Mouse (Mus musculus) megakaryocyte, embryonic 14.5 days (primary cell): ENCODE measurements at regions not wholly inside any gene's neighbourhood (a gene's known extent, or its start where the extent isn't known, plus 50 kb on each side); places are given as distances from the start of the nearest gene placed in this dataset.

Experiments
- FLI1 ChIP-seq: IDR thresholded peaks from 2 replicates; pipeline ENCODE4 v1.6.1; 2012; ENCODE audit warnings: low read length, inconsistent platforms, mixed read lengths
- GATA1 ChIP-seq: IDR thresholded peaks from 3 replicates; pipeline ENCODE4 v1.6.1; 2012; ENCODE audit warnings: mixed read lengths, low read length, inconsistent platforms, borderline replicate concordance

DNA sequence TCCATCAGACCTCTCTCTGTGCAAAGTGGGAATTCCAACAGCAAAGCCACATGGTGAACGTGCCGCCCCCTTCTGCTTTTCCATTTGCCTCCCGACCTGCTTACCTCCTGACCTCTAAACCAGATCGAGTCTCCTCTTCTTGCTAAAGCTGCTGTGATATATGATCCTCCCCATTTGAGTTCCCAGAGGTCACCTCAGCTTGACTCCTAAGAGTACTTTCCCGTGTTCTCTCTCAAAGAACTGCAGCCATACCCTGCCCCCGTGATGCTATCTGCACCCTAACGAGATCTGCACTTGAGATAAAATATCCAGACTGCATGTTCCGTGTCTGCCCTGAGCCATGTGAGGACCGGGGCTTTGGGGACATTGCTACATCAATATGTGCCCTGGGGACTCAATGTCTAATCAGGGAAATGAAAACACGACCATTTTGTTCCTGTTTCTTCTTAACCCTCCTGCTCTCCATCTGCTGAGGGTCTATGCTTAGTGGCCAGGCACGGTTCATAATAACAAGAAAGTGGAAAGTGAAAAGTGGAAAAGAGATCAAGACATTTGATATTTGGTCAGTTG lies 94.8 kb downstream of the 3110018I06Rik start:
- TF ChIP-seq GATA1 (no peak), FLI1 (no peak)
